23 mouse cellular contexts compared by ENCODE assay signal in the genomic region with DNA sequence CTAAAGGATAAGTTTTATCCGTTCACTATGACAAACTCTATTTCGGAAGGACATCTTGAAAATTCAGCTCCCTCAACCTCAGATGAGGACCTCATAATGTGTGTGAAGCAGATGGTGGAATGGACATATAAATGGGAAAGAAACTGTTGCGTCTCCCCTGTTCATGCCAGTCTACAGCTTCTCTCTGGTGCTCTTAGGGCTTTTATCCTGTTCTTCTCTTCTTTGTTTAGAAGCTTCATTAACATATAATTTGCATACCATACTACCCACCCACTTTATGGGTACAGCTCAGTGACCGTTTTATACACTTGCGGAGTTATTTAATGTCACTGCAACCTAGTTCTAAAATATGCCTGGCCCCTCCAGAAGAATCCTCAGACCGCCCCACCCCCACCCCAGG. TPM values are rescaled to one million over a fixed set of nuclear protein-coding genes. Genes with fewer than 3 reads are reported as not detected.
"Had no signal": no experiment of that assay in that cellular context is flagged by ENCODE, and none has a peak within 500 bp of the region (broad histone marks: within the 10 kb centered on the region; RNA-seq: fewer than 3 reads in every experiment).

No protein-coding gene starts in this region.

- DNase-seq: kidney, adult 9 months; kidney, postnatal 14 days; kidney, postnatal 4 days; liver, embryonic 13.5 days; lung, adult 2 months; lung, postnatal 14 days; lung, postnatal 4 days; right cerebral cortex, postnatal 4 days; thymus, adult 2 months; thymus, postnatal 14 days; thymus, postnatal 4 days had no signal

- H3K27me3 ChIP-seq: liver, embryonic 13.5 days; midbrain, embryonic 12.5 days had no signal

- H3K27ac ChIP-seq: liver, embryonic 13.5 days; midbrain, embryonic 12.5 days; stomach, postnatal 0 days had no signal

- ATAC-seq: midbrain, embryonic 16.5 days had no signal

- H3K4me3 ChIP-seq: liver, embryonic 13.5 days; midbrain, embryonic 12.5 days; myocyte had no signal

- H3K4me1 ChIP-seq: liver, embryonic 13.5 days had no signal

- H3K4me2 ChIP-seq: liver, embryonic 13.5 days; midbrain, embryonic 12.5 days had no signal

- H3K36me3 ChIP-seq: liver, embryonic 13.5 days; midbrain, embryonic 12.5 days had no signal

- H3K9me3 ChIP-seq: liver, embryonic 13.5 days; midbrain, embryonic 12.5 days had no signal

- H3K9ac ChIP-seq: liver, embryonic 13.5 days; midbrain, embryonic 12.5 days had no signal

RNA-seq across cellular contexts. Expression of a gene that starts 40.9 kb away (rescaled TPM):
- polyA plus RNA-seq: kidney, embryonic 16.5 days; limb, embryonic 11.5 days; liver, adult 2 months; liver, embryonic 13.5 days; midbrain, embryonic 12.5 days; midbrain, embryonic 16.5 days; stomach, embryonic 14.5 days had no signal

RNA-seq across cellular contexts. Expression of a gene that starts 53.7 kb away (rescaled TPM):
- polyA plus RNA-seq: kidney, embryonic 16.5 days; limb, embryonic 11.5 days; limb, embryonic 14.5 days; liver, adult 2 months; liver, embryonic 13.5 days; liver, embryonic 16.5 days; lung, adult 2 months; lung, embryonic 16.5 days; midbrain, embryonic 12.5 days; midbrain, embryonic 16.5 days; myocyte; neural tube, embryonic 14.5 days; stomach, embryonic 14.5 days; stomach, postnatal 0 days; thymus, adult 2 months had no signal
